Mouse (Mus musculus) left cerebral cortex, postnatal 14 days (tissue): ENCODE results near the gene Bpi. TPM values are rescaled to one million over a fixed set of nuclear protein-coding genes. Genes with fewer than 3 reads are reported as not detected.

ENCODE experiments used
- DNase-seq, 2 experiments: peaks; one replicate each; pipeline ENCODE4 v3.0.0; 2021 to 2022; ENCODE audit warnings: low spot score in 2 of 2, mixed read lengths in 1 of 2
- intact Hi-C: fragments of 180-260 bp; cut with DNase I; formaldehyde crosslinking; loops from one replicate; pipeline ENCODE4 v1.15.1; 2025
- total RNA-seq, 2 experiments: library from RNA; stranded (reverse); gene quantifications; 2 replicates each; pipeline ENCODE4 v1.2.3; 2021

The Bpi gene
- total RNA-seq, 2 experiments from 2014 or later: not detected

- intact Hi-C loops: loop anchor here (5.0 kb wide), 1 partner anchor 61 kb away; no protein-coding TSS in a partner anchor
- no peak for DNase-seq
Observed at GRCm38 (mm10) chr2:158281497-158282205, 23.8 kb downstream of the Bpi start.

- DNase-seq: no peak
- intact Hi-C loops: loop anchor here (5.0 kb wide), 1 partner anchor 59 kb away; no protein-coding TSS in a partner anchor
Observed at GRCm38 (mm10) chr2:158283136-158283535, 25.2 kb downstream of the Bpi start.

GRCm38 (mm10) chr2:158283771-158284170, 25.9 kb downstream of the Bpi start:
- no peak for DNase-seq
- intact Hi-C loops: loop anchor here (5.0 kb wide), 1 partner anchor 59 kb away; no protein-coding TSS in a partner anchor

GRCm38 (mm10) chr2:158284571-158284970, 26.7 kb downstream of the Bpi start:
- intact Hi-C loops: loop anchor here (5.0 kb wide), 1 partner anchor 58 kb away; no protein-coding TSS in a partner anchor
- DNase-seq: peak; percentile 47 to 48

GRCm38 (mm10) chr2:158285655-158286054, 27.8 kb downstream of the Bpi start:
- peak in 1 of 2 experiments; percentile 55 for DNase-seq
- intact Hi-C loops: no loop called here

- intact Hi-C loops: no loop called here
- peak in 1 of 2 experiments; percentile 54 for DNase-seq
Observed at GRCm38 (mm10) chr2:158295700-158296099, 37.8 kb downstream of the Bpi start.

- no peak for DNase-seq
- intact Hi-C loops: no loop called here
Observed at GRCm38 (mm10) chr2:158299203-158299602, 41.3 kb downstream of the Bpi start.

GRCm38 (mm10) chr2:158299731-158300130, 41.8 kb downstream of the Bpi start:
- intact Hi-C loops: no loop called here
- no peak for DNase-seq

- no peak for DNase-seq
- intact Hi-C loops: no loop called here
Observed at GRCm38 (mm10) chr2:158302807-158303206, 44.9 kb downstream of the Bpi start.

- intact Hi-C loops: no loop called here
- DNase-seq: no peak
Observed at GRCm38 (mm10) chr2:158305948-158306695, 48.2 kb downstream of the Bpi start, which contains the start of gene Lbp. Gene Lbp, plus strand, starts transcription at chr2:158306493.

- intact Hi-C loops: no loop called here
Observed at GRCm38 (mm10) chr2:158306696-158307049, 48.8 kb downstream of the Bpi start.

GRCm38 (mm10) chr2:158308276-158308675, 50.4 kb downstream of the Bpi start:
- peak; percentile 13 to 34 for DNase-seq
- intact Hi-C loops: no loop called here

More at GRCm38 (mm10) chr2:158306696-158307049, 48.8 kb downstream of the Bpi start:
- DNase-seq: no peak

- intact Hi-C loops: no loop called here
- DNase-seq: no peak
Observed at GRCm38 (mm10) chr2:158313089-158313488, 55.2 kb downstream of the Bpi start.

GRCm38 (mm10) chr2:158316371-158316770, 58.5 kb downstream of the Bpi start:
- intact Hi-C loops: no loop called here
- DNase-seq: no peak

GRCm38 (mm10) chr2:158317026-158317425, 59.1 kb downstream of the Bpi start:
- intact Hi-C loops: no loop called here
- DNase-seq: peak; percentile 75 to 90

- DNase-seq: no peak
- intact Hi-C loops: no loop called here
Observed at GRCm38 (mm10) chr2:158321596-158321995, 63.7 kb downstream of the Bpi start.

GRCm38 (mm10) chr2:158322845-158323244, 65.0 kb downstream of the Bpi start:
- DNase-seq: no peak
- intact Hi-C loops: no loop called here

- intact Hi-C loops: no loop called here
- DNase-seq: peak; percentile 34 to 42
Observed at GRCm38 (mm10) chr2:158324531-158325190, 66.8 kb downstream of the Bpi start.

- DNase-seq: no peak
- intact Hi-C loops: no loop called here
Observed at GRCm38 (mm10) chr2:158325609-158326008, 67.7 kb downstream of the Bpi start.
